Mouse (Mus musculus) liver, embryonic 13.5 days (tissue): ENCODE measurements at regions not wholly inside any gene's neighbourhood (a gene's known extent, or its start where the extent isn't known, plus 50 kb on each side); places are given as distances from the start of the nearest gene placed in this dataset.
A peak's percentile ranks its signal among the peaks of the same experiment; 100 is the strongest.

ENCODE experiments used
- ATAC-seq: fragments of 200-750 bp; cut with Nextera tagmentation; 2 replicates; pipeline ENCODE4 v1.8.0; 2017; ENCODE audit warnings: low read depth, mild to moderate bottlenecking, moderate number of reproducible peaks, moderate library complexity
- DNase-seq: peaks from one replicate; pipeline ENCODE4 v3.0.0; 2022
- H3K27ac ChIP-seq: fragments of 300-500 bp; sonication (generic); 2 replicates; pipeline ENCODE4 v1.5.1; 2015; ENCODE audit warnings: moderate library complexity, mild to moderate bottlenecking, inconsistent platforms
- H3K27me3 ChIP-seq: fragments of 300-500 bp; sonication (generic); 2 replicates; pipeline ENCODE4 v1.6.1; 2015; ENCODE audit warnings: mild to moderate bottlenecking, inconsistent platforms
- H3K36me3 ChIP-seq: fragments of 300-500 bp; sonication (generic); 2 replicates; pipeline ENCODE4 v1.6.1; 2015; ENCODE audit warnings: mild to moderate bottlenecking, inconsistent platforms
- H3K4me1 ChIP-seq: fragments of 300-500 bp; sonication (generic); replicated peaks from 2 replicates; pipeline ENCODE4 v1.6.1; 2015; ENCODE audit warnings: inconsistent platforms
- H3K4me2 ChIP-seq: fragments of 300-500 bp; sonication (generic); 2 replicates; pipeline ENCODE4 v1.6.1; 2015; ENCODE audit warnings: inconsistent platforms, mild to moderate bottlenecking, moderate library complexity
- H3K4me3 ChIP-seq: fragments of 300-500 bp; sonication (generic); replicated peaks from 2 replicates; pipeline ENCODE4 v1.5.1; 2015; ENCODE audit warnings: mild to moderate bottlenecking, inconsistent platforms
- H3K9ac ChIP-seq: fragments of 300-500 bp; sonication (generic); 2 replicates; pipeline ENCODE4 v1.6.1; 2015; ENCODE audit warnings: mild to moderate bottlenecking, inconsistent platforms
- H3K9me3 ChIP-seq: fragments of 300-500 bp; sonication (generic); replicated peaks from 2 replicates; pipeline ENCODE4 v1.6.1; 2016; ENCODE audit warnings: inconsistent platforms
- WGBS: fragments of 180-500 bp; shearing (Covaris S2); methylation state at CpG from one replicate; pipeline ENCODE4 v1.1.7; 2015; ENCODE audit not compliant: insufficient replicate concordance; 5-methylcytosine and 5-hydroxymethylcytosine counted together

DNA sequence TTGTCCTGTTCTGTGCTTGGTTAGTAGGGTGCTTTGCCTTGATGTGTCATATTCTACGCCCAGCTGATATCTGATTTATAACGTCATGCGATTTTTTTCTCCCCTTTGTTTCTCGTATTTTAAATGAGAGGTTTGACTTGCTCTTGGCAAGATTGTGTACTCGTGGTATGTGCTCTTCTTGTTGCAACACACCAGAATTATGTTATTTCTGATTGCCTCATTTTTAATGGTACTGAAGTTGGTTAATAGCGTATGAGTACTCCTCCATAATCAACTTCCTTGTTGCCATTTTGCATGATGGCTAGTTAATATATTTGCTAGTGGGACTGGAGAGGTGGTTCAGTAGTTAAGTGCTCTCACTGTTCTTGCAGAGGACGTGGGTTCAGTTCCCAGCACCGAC is 180.1 kb upstream of the Cdkn2b start:
- WGBS: 73% methylated on average over 8 of the region's 8 CpGs
- Histone ChIP-seq H3K4me2 (no peak overlapping the region), H3K4me3 (no peak overlapping the region), H3K36me3 (no peaks in the 10 kb centered on the region), H3K27me3 (no peaks in the 10 kb centered on the region), H3K27ac (no peak overlapping the region), H3K4me1 (peaks cover 20% of the 10 kb centered on the region), H3K9me3 (no peaks in the 10 kb centered on the region), H3K9ac (no peak overlapping the region)
- ATAC-seq (no peak), DNase-seq (no peak)

DNA sequence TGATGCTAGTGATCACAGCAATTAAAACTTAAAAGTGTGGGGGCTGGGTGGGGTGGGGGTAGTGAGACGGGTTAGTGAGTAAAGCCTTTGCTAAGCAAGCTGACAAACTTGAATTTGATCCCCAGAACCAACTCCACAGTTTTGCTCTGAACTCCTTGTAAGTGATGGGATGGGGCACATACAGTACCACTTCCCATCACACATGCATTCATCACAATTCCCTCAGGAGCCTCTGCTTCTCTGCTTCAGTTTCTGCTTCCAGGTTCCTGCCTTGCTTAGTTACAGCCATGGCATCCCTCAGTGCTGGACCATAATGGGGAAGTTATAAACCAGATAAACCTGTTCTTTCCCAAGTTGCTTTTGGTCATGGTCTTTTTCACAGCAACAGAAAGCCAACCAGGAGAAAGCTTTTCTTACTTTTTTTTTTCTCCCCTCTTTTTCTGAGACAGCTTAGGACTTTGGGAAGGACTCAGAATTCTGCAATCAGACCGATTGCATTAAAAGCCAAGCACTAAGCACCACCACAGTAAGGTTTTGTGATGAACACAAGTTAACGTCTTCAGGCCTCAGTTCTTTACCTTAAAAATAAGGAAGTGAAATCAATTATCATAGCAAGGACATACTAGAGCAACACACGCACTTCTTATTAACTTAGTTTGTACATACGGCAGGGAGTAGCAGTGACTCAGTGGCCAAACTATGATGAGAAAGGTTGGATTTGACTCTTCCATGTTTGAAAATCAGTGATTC is 176.8 kb upstream of the Cdkn2b start:
- Histone ChIP-seq H3K4me3 (no peak overlapping the region), H3K27me3 (no peaks in the 10 kb centered on the region), H3K9ac (no peak overlapping the region), H3K27ac (peak overlapping the region; percentile 32; the same call in 1 of the 2 replicates), H3K4me2 (0 out of 2 replicates have a peak overlapping the region, but pooled peaks have one; percentile 2), H3K4me1 (peaks cover 26% of the 10 kb centered on the region), H3K36me3 (no peaks in the 10 kb centered on the region), H3K9me3 (no peaks in the 10 kb centered on the region)
- ATAC-seq (no peak), DNase-seq (no peak)
- 64% methylated on average over 5 of the region's 5 CpGs for WGBS

DNA sequence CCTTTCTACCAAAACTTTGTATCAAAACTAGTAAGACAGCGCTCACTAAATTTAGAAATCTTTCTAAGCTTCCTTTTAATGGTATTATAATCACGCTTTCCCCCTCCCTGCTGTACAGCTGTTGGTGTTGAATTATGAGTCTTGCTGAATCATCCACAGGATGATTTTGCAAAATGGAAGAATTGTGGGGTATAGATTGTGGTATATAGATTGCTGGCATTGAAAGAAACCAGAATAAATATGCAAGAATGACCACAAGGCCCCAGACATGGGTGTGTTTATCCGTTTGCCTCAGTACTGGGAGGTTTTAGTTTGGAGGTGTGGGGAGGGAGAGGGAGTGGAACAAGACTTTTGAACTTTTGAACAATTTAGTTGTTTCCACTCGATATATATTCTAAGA is 176.1 kb upstream of the Cdkn2b start:
- H3K9ac ChIP-seq: no peak overlapping the region
- WGBS: 48% methylated on average over 4 of the region's 4 CpGs
- no peaks in the 10 kb centered on the region for H3K36me3 ChIP-seq
- peaks cover 26% of the 10 kb centered on the region for H3K4me1 ChIP-seq
- H3K27me3 ChIP-seq: no peaks in the 10 kb centered on the region
- ATAC-seq (peak; percentile 78), DNase-seq (no peak)
- peak overlapping the region; percentile 54 for H3K27ac ChIP-seq
- H3K4me3 ChIP-seq: no peak overlapping the region
- H3K4me2 ChIP-seq: 0 out of 2 replicates have a peak overlapping the region, but pooled peaks have one; percentile 2
- H3K9me3 ChIP-seq: no peaks in the 10 kb centered on the region

DNA sequence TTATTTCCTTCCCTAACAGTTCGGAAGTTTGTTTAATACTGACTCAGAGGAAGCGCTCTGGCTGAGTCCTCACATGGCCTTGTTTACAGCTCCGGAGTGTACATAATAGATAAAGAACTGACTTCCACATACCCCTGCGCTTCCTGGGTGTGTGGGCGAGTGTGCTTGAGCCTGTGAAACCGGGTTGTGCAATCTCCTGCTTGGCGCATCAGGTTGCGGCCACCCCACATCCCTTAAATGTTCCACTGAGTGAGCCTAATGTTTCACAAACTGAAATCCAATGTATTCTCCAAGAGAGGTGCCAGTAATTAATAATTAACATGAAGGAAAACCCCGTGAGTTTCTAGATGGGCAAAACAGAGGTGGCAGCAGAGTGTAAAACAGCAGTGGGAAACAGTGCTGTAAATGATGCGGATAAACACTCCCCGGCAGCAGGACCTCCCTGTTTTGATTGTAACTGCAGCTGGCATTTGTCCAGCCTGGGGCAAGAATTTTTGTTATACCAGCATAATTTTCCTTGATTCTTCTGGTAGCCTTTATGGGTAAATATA is 175.2 kb upstream of the Cdkn2b start:
- Histone ChIP-seq H3K36me3 (no peaks in the 10 kb centered on the region), H3K4me1 (peaks cover 26% of the 10 kb centered on the region), H3K27me3 (no peaks in the 10 kb centered on the region), H3K4me2 (peak overlapping the region; percentile 29), H3K27ac (peak overlapping the region; percentile 54), H3K4me3 (no peak overlapping the region), H3K9ac (no peak overlapping the region), H3K9me3 (no peaks in the 10 kb centered on the region)
- peak; percentile 46 for DNase-seq
- 18% methylated on average over 11 of the region's 11 CpGs for WGBS
- peak; percentile 92 for ATAC-seq

DNA sequence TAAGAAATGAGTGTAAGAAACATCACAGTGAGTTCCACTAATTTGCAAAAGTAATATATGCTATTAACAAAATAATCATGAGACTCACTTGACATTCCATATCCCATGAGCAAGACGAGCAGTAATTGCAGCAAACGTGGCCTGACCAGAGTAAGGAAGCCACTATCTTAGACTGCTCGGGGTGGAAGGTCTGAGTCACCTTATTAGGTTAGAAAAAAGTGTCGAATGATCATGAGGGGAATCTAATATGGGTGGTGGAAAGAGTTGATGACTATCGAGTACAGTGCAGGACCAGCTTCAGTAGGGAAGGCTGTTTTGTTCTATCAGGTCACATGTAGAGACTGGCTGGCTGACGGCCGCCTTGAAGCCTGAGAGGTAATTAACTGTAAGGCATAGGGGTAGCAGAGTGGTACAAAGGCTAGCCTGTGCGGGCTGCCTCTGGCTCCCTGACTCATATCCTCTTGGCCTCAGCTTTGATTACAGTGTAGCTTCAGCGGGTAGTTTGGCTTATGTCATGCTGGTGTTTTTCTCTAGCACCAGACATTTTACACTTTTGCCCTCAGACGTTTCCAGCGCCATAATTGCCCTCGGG is 167.9 kb upstream of the Cdkn2b start:
- WGBS: 59% methylated on average over 12 of the region's 12 CpGs
- H3K36me3 ChIP-seq: no peaks in the 10 kb centered on the region
- no peak overlapping the region for H3K4me2 ChIP-seq
- no peak overlapping the region for H3K27ac ChIP-seq
- H3K4me1 ChIP-seq: peaks cover 25% of the 10 kb centered on the region
- H3K9me3 ChIP-seq: no peaks in the 10 kb centered on the region
- ATAC-seq (no peak), DNase-seq (no peak)
- no peak overlapping the region for H3K4me3 ChIP-seq
- no peaks in the 10 kb centered on the region for H3K27me3 ChIP-seq
- H3K9ac ChIP-seq: no peak overlapping the region

- peaks cover 35% of the 10 kb centered on the region for H3K4me1 ChIP-seq
- no peak overlapping the region for H3K9ac ChIP-seq
- ATAC-seq (peak; percentile 78), DNase-seq (peak; percentile 45)
- H3K27ac ChIP-seq: peak overlapping the region; percentile 39; the same call in 1 of the 2 replicates
- WGBS: 36% methylated on average over 3 of the region's 3 CpGs
- no peak overlapping the region for H3K4me2 ChIP-seq
- H3K4me3 ChIP-seq: no peak overlapping the region
- no peaks in the 10 kb centered on the region for H3K36me3 ChIP-seq
- no peaks in the 10 kb centered on the region for H3K27me3 ChIP-seq
- H3K9me3 ChIP-seq: no peaks in the 10 kb centered on the region
These were observed 165.0 kb upstream of the Cdkn2b start for GRCm38 (mm10) chr4:89475848-89476247.

DNA sequence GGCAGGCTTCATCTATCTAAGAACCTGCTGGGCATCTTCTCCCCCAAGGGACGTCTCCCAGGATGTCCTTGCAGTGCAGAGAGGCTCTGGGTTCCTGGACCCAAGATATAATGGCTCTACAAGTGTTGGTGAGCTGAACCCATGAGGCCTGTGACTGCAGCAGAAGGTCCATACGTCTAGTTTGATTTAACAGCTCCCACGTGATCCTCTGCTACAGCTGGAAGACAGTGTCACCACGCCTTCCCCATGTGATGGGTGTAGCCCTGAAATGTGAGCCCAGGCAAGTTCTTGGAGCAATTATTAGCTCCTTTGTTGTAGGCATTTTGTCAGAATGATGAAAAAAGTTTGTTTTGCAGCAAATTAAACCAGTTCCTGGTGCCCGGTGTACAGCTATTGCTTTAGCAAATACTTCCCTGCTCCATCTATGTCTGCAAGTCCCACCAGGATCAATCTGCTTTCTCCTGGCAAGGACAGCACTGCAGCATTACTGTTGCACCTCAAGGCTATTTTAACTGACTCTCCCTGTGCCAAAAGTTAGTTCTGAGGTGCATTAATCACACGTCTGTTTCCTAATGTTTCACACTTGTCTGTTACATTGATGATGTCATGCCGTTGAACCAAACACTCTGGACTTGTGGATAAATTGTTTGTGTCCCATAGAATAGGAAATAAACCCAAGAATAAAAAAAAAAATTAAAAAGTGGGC is 164.2 kb upstream of the Cdkn2b start:
- H3K4me2 ChIP-seq: no peak overlapping the region
- peaks cover 35% of the 10 kb centered on the region for H3K4me1 ChIP-seq
- H3K36me3 ChIP-seq: no peaks in the 10 kb centered on the region
- WGBS: 51% methylated on average over 7 of the region's 7 CpGs
- DNase-seq: peak; percentile 32
- H3K9me3 ChIP-seq: no peaks in the 10 kb centered on the region
- no peak overlapping the region for H3K9ac ChIP-seq
- peak; percentile 76 for ATAC-seq
- H3K27ac ChIP-seq: no peak overlapping the region
- H3K4me3 ChIP-seq: no peak overlapping the region
- H3K27me3 ChIP-seq: no peaks in the 10 kb centered on the region

DNA sequence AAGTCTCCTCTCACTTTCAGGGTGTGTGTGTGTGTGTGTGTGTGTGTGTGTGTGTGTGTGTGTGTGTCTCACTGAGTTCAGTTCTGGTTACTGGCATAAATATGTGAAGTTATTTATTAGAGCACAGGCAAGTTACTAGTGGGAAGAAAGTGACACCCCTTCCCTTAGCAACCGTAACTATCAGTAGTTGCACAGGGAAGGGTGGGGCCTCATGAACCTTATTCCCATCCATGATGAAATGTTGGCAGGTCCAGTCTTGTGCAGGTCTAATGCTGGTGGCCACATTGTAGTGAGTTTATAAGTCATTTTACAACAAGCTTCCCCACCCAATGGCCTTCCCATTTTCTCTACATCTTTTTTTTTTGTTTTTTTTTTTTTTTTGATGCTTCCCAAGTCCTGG is 160.6 kb upstream of the Cdkn2b start:
- no peak overlapping the region for H3K4me2 ChIP-seq
- no peak overlapping the region for H3K9ac ChIP-seq
- H3K4me3 ChIP-seq: no peak overlapping the region
- no peaks in the 10 kb centered on the region for H3K9me3 ChIP-seq
- peaks cover 29% of the 10 kb centered on the region for H3K4me1 ChIP-seq
- H3K27ac ChIP-seq: no peak overlapping the region
- H3K27me3 ChIP-seq: no peaks in the 10 kb centered on the region
- no peaks in the 10 kb centered on the region for H3K36me3 ChIP-seq
- DNase-seq: no peak
- ATAC-seq: peak; percentile 78
- 67% methylated on average over 1 of the region's 1 CpGs for WGBS

DNA sequence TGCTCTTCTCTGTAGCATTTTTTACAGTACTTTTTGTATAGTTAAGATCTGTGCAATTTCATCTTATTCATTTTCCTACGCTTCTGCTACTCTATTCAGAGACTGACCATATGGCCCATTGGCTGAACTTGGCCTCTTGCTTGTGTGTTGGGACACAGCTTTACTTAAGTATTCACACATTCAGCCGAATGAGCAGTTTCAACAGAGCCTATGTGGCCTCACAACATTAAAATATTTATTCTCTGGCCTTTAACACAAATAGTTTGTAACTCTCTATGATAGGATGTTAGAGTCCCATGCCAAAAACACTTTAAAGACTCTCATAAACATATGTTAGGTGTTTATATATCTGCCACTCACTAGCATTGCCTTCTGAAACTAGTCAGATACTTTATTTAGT is 159.9 kb upstream of the Cdkn2b start:
- Histone ChIP-seq H3K9me3 (no peaks in the 10 kb centered on the region), H3K4me2 (no peak overlapping the region), H3K27ac (no peak overlapping the region), H3K4me3 (no peak overlapping the region), H3K27me3 (no peaks in the 10 kb centered on the region), H3K36me3 (no peaks in the 10 kb centered on the region), H3K9ac (no peak overlapping the region), H3K4me1 (peaks cover 25% of the 10 kb centered on the region)
- 73% methylated on average over 2 of the region's 2 CpGs for WGBS
- DNase-seq: no peak
- ATAC-seq: no peak

DNA sequence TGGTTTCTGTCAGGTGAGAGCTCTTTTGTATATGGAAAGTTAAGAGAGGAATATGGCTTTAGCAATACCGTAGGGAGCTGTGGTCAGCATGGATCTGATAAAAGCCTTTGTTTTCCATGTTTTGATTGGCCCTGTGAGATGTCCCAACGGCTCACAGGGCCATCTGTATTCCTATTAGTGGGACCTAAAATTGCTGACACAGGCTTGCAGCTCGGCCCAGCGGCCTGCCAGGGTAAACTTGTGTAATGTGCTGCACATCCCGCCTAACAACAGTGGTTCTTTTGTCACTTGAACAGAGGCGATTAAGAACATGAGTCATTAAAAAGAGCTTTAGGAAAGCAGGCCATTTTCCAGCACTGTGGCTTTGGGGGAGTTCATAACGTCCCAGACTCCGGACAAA is 159.0 kb upstream of the Cdkn2b start:
- no peaks in the 10 kb centered on the region for H3K36me3 ChIP-seq
- no peaks in the 10 kb centered on the region for H3K27me3 ChIP-seq
- no peak for ATAC-seq
- no peak overlapping the region for H3K27ac ChIP-seq
- no peaks in the 10 kb centered on the region for H3K9me3 ChIP-seq
- WGBS: 60% methylated on average over 8 of the region's 8 CpGs
- H3K4me2 ChIP-seq: no peak overlapping the region
- H3K4me3 ChIP-seq: no peak overlapping the region
- no peak for DNase-seq
- H3K9ac ChIP-seq: no peak overlapping the region
- H3K4me1 ChIP-seq: peaks cover 18% of the 10 kb centered on the region

- Histone ChIP-seq H3K9me3 (no peaks in the 10 kb centered on the region), H3K4me3 (no peak overlapping the region), H3K4me1 (peaks cover 14% of the 10 kb centered on the region), H3K9ac (no peak overlapping the region), H3K36me3 (no peaks in the 10 kb centered on the region), H3K27me3 (no peaks in the 10 kb centered on the region), H3K27ac (no peak overlapping the region), H3K4me2 (no peak overlapping the region)
- 79% methylated on average over 3 of the region's 3 CpGs for WGBS
- ATAC-seq: no peak
- no peak for DNase-seq
These were observed 158.6 kb upstream of the Cdkn2b start for GRCm38 (mm10) chr4:89469406-89469805.
